8 mouse cellular contexts compared by ENCODE assay signal in genomic region chr9:65283301-65283700, GRCm38 (mm10). TPM values are rescaled to one million over a fixed set of nuclear protein-coding genes. Genes with fewer than 3 reads are reported as not detected.
DNase-seq lines count a peak whose midpoint lies in the region; ATAC-seq and TF ChIP-seq lines count a peak whose summit lies in the region.

No protein-coding gene starts in this region.

- TF ChIP-seq CTCF in Patski (IDR thresholded peaks at IDR 0.05), result peak; percentile 74
- peak; percentile 80 for TF ChIP-seq CTCF in lung, postnatal 0 days (IDR thresholded peaks at IDR 0.05)

- H3K36me3 ChIP-seq in lung, postnatal 0 days (ENCODE audit: insufficient read depth, low read length), result no peaks in the 10 kb centered on the region

- no peaks in the 10 kb centered on the region for H3K4me1 ChIP-seq in lung, postnatal 0 days (ENCODE audit: insufficient read depth, low read depth, low read length)

- no peak overlapping the region for H3K4me2 ChIP-seq in lung, postnatal 0 days (replicated peaks; ENCODE audit: low read depth, low read length)

- H3K27ac ChIP-seq in lung, postnatal 0 days (ENCODE audit: low read length), result no peak overlapping the region

- peak; percentile 71 for DNase-seq in CD4-positive, CD25-positive, alpha-beta regulatory T cell, adult 2 months (ENCODE audit: low read depth, low spot score)
- DNase-seq in layer of hippocampus, adult 9-10 months (ENCODE audit: low spot score), result peak; percentile 42
- no peak for DNase-seq in layer of hippocampus, postnatal 25 days (ENCODE audit: extremely low spot score in 1 of 2, low spot score in 1 of 2)
- DNase-seq in Patski (ENCODE audit: low read depth, low spot score), result no peak
- DNase-seq in forelimb bud, embryonic 11.5 days (ENCODE audit: low read depth, low spot score), result peak; percentile 52
- DNase-seq in lung, postnatal 0 days (ENCODE audit: low spot score), result peak; percentile 83
- DNase-seq in ovary, postnatal 36 days (ENCODE audit: low spot score), result no peak

- H3K9ac ChIP-seq in lung, postnatal 0 days (replicated peaks; ENCODE audit: low read depth), result no peak overlapping the region

- H3K9me3 ChIP-seq in lung, postnatal 0 days (ENCODE audit: low read length), result no peaks in the 10 kb centered on the region

- POLR2A ChIA-PET in Patski (lab: Charles Lee), result interaction anchor here (0.7 kb wide), 1 partner anchor 58 kb away, joined by 3 read pairs; no protein-coding TSS in a partner anchor

- H3K4me3 ChIP-seq in lung, postnatal 0 days (ENCODE audit: low read depth, low read length), result no peak overlapping the region

- in situ Hi-C loops in Patski (cut with MboI; ENCODE audit: low pct_unique_long_range_greater_than_20kb), result no loop called here

- 1% methylated on average over 3 of the region's 3 CpGs for WGBS in lung, postnatal 0 days

- no peak for ATAC-seq in CD4-positive, CD25-positive, alpha-beta regulatory T cell, adult 4 months
- ATAC-seq in Patski, result no peak
- ATAC-seq in lung, postnatal 0 days, result peak; percentile 62; the same call in 1 of the 2 replicates

- CTCF ChIA-PET in Patski (lab: Charles Lee), result interaction anchor here (1.1 to 3.9 kb wide), 5 partner anchors 10 to 87 kb away, joined by 3 to 22 read pairs (median 5); partner anchors contain the start of gene Parp16

- TF ChIP-seq EP300 in lung, postnatal 0 days (IDR thresholded peaks at IDR 0.05), result no peak

- no peaks in the 10 kb centered on the region for H3K27me3 ChIP-seq in Patski
- H3K27me3 ChIP-seq in lung, postnatal 0 days (replicated peaks; ENCODE audit: insufficient read depth, low read length), result no peaks in the 10 kb centered on the region

RNA-seq across cellular contexts. Expression of gene Clpx, which starts 10.8 kb away (rescaled TPM):
- 10 to 100 TPM; 35.2 to 36.3 TPM for polyA plus RNA-seq in CD4-positive, CD25-positive, alpha-beta regulatory T cell, adult 4 months (2017; shearing (Covaris generic))
- 10 to 100 TPM; 32.8 to 33.3 TPM for total RNA-seq in layer of hippocampus, postnatal 25 days (2021)
- 39.2 TPM for polyA plus RNA-seq in Patski (2021)
- polyA plus RNA-seq in lung, postnatal 0 days (2015; fragmentation: Nextera tagmentation; extraction: Ambion mirVana), result 38.8 and 43.5 TPM in 2 replicates

RNA-seq across cellular contexts. Expression of gene Cilp, which starts 18.3 kb away (rescaled TPM):
- not detected for polyA plus RNA-seq in CD4-positive, CD25-positive, alpha-beta regulatory T cell, adult 4 months (2017; shearing (Covaris generic))
- not detected for total RNA-seq in layer of hippocampus, postnatal 25 days (2021)
- not detected for polyA plus RNA-seq in Patski (2021)
- polyA plus RNA-seq in lung, postnatal 0 days (2015; fragmentation: Nextera tagmentation; extraction: Ambion mirVana), result 0.08 and 0.13 TPM in 2 replicates

Comparison
In these comparisons a context has a peak if more than half of its experiments do, and no peak if none do; other contexts are left out.
1. DNase-seq: peak in CD4-positive, CD25-positive, alpha-beta regulatory T cell, adult 2 months (single experiment), layer of hippocampus, adult 9-10 months (single experiment), forelimb bud, embryonic 11.5 days (single experiment) and lung, postnatal 0 days (single experiment); none in layer of hippocampus, postnatal 25 days (0 of 2), Patski (single experiment) and ovary, postnatal 36 days (single experiment).